Mouse (Mus musculus): Measurements from ENCODE around the gene Gorasp2.

- no peak for TF ChIP-seq GATA1 (IDR thresholded peaks at IDR 0.05; ENCODE audit: borderline replicate concordance, low read length)
- no peak for TF ChIP-seq FLI1 (IDR thresholded peaks at IDR 0.05; ENCODE audit: low read length)
These were observed 33.0 kb upstream of the Gorasp2 start for GRCm38 (mm10) chr2:70628397-70628796.
